Mouse (Mus musculus) olfactory bulb, adult 2 months (tissue): ENCODE data around the gene Pdlim5. TPM values are rescaled to one million over a fixed set of nuclear protein-coding genes. Genes with fewer than 3 reads are reported as not detected.
"Not testable (repeated sequence)": the region's sequence is repeated elsewhere in the genome, so short reads cannot be mapped to it uniquely, and the experiment has no call there.

ENCODE experiments used
- H3K27ac ChIP-seq: fragments of 200-500 bp; 2 replicates; pipeline ENCODE4 v1.5.1; 2012; ENCODE audit warnings: low read depth, low read length; ENCODE audit not compliant: insufficient read depth
- H3K4me1 ChIP-seq: fragments of 200-500 bp; 2 replicates; pipeline ENCODE4 v1.6.1; 2012; ENCODE audit warnings: low read length; ENCODE audit not compliant: control insufficient read depth, insufficient read depth
- H3K4me3 ChIP-seq: fragments of 200-500 bp; 2 replicates; pipeline ENCODE4 v1.5.1; 2012; ENCODE audit warnings: mild to moderate bottlenecking, low read depth, low read length, moderate library complexity; ENCODE audit not compliant: insufficient read depth
- CTCF ChIP-seq: fragments of 200-500 bp; IDR thresholded peaks from 2 replicates; pipeline ENCODE4 v1.5.1; 2012; ENCODE audit warnings: low read depth, mild to moderate bottlenecking, low read length, moderate library complexity; ENCODE audit not compliant: insufficient read depth
- POLR2A ChIP-seq: fragments of 200-500 bp; IDR thresholded peaks from 2 replicates; pipeline ENCODE4 v1.6.1; 2012; ENCODE audit warnings: mild to moderate bottlenecking, low read depth, low read length, moderate library complexity; ENCODE audit not compliant: insufficient read depth
- WGBS: fragments of 180-500 bp; shearing (Covaris S2); methylation state at CpG from one replicate; pipeline ENCODE4 v1.1.7; 2018; 5-methylcytosine and 5-hydroxymethylcytosine counted together
- polyA plus RNA-seq: library from polyadenylated mRNA; stranded (reverse); fragments of >200 nt; gene quantifications from 2 replicates; pipeline ENCODE4 v1.2.4, GENCODE M21; 2012; ENCODE audit warnings: low replicate concordance; ENCODE audit not compliant: missing spikeins, insufficient read depth, insufficient read length

Gene Pdlim5
- polyA plus RNA-seq, 1 experiment, result not detected

- H3K4me3 ChIP-seq, result no peak overlapping the region
- TF ChIP-seq CTCF (no peak), POLR2A (no peak)
- H3K4me1 ChIP-seq, result no peaks in the 10 kb centered on the region
- H3K27ac ChIP-seq, result no peak overlapping the region
- 82% methylated on average over 7 of the region's 7 CpGs for WGBS
Measured at GRCm38 (mm10) chr3:142222471-142223103, 172.9 kb downstream of the Pdlim5 start.

GRCm38 (mm10) chr3:142219910-142220309 lies 175.6 kb downstream of the Pdlim5 start:
- WGBS, result 92% methylated on average over 9 of the region's 9 CpGs
- TF ChIP-seq POLR2A, result no peak
- no peak for TF ChIP-seq CTCF
- no peak overlapping the region for H3K27ac ChIP-seq
- no peak overlapping the region for H3K4me3 ChIP-seq
- no peaks in the 10 kb centered on the region for H3K4me1 ChIP-seq

- no peaks in the 10 kb centered on the region for H3K4me1 ChIP-seq
- H3K27ac ChIP-seq, result no peak overlapping the region
- no peak overlapping the region for H3K4me3 ChIP-seq
- WGBS, result 83% methylated on average over 2 of the region's 2 CpGs
- TF ChIP-seq POLR2A (no peak), CTCF (no peak)
Measured at GRCm38 (mm10) chr3:142212821-142213220, 182.7 kb downstream of the Pdlim5 start.

GRCm38 (mm10) chr3:142212186-142212585 lies 183.3 kb downstream of the Pdlim5 start:
- no peak for TF ChIP-seq POLR2A
- TF ChIP-seq CTCF, result no peak
- Histone ChIP-seq H3K4me3 (no peak overlapping the region), H3K27ac (no peak overlapping the region), H3K4me1 (no peaks in the 10 kb centered on the region)
- 90% methylated on average over 3 of the region's 3 CpGs for WGBS

- 84% methylated on average over 6 of the region's 6 CpGs for WGBS
- Histone ChIP-seq H3K4me3 (no peak overlapping the region), H3K4me1 (no peaks in the 10 kb centered on the region), H3K27ac (no peak overlapping the region)
- TF ChIP-seq POLR2A (no peak), CTCF (no peak)
Measured at GRCm38 (mm10) chr3:142209981-142210380, 185.5 kb downstream of the Pdlim5 start.

- Histone ChIP-seq H3K4me1 (no peaks in the 10 kb centered on the region), H3K27ac (no peak overlapping the region), H3K4me3 (no peak overlapping the region)
- TF ChIP-seq CTCF (no peak), POLR2A (no peak)
- WGBS, result 69% methylated on average over 11 of the region's 11 CpGs
Measured at GRCm38 (mm10) chr3:142209057-142209456, 186.4 kb downstream of the Pdlim5 start.

GRCm38 (mm10) chr3:142207488-142207887 lies 188.0 kb downstream of the Pdlim5 start:
- Histone ChIP-seq H3K4me3 (no peak overlapping the region), H3K27ac (no peak overlapping the region), H3K4me1 (no peaks in the 10 kb centered on the region)
- TF ChIP-seq CTCF (no peak), POLR2A (no peak)
- WGBS, result 92% methylated on average over 6 of the region's 6 CpGs

- no peak overlapping the region for H3K27ac ChIP-seq
- no peak overlapping the region for H3K4me3 ChIP-seq
- TF ChIP-seq CTCF (no peak), POLR2A (no peak)
- WGBS, result 95% methylated on average over 3 of the region's 3 CpGs
- H3K4me1 ChIP-seq, result no peaks in the 10 kb centered on the region
Measured at GRCm38 (mm10) chr3:142206316-142206715, 189.2 kb downstream of the Pdlim5 start.

- no peaks in the 10 kb centered on the region for H3K4me1 ChIP-seq
- H3K4me3 ChIP-seq, result no peak overlapping the region
- 92% methylated on average over 8 of the region's 8 CpGs for WGBS
- TF ChIP-seq POLR2A (no peak), CTCF (no peak)
- H3K27ac ChIP-seq, result no peak overlapping the region
Measured at GRCm38 (mm10) chr3:142196142-142196541, 199.4 kb downstream of the Pdlim5 start.

- not testable (repeated sequence) for H3K4me3 ChIP-seq, H3K27ac ChIP-seq, H3K4me1 ChIP-seq
Measured at GRCm38 (mm10) chr3:142191627-142192026, 203.9 kb downstream of the Pdlim5 start.

Other genes starting within 250 kb of the Pdlim5 start
- gene Bmpr1b, start 226.3 kb downstream of the Pdlim5 start, polyA plus RNA-seq, result not detected in 2 replicates
- not detected in 2 replicates for gene Gbp5, start 98.3 kb upstream of the Pdlim5 start, polyA plus RNA-seq
- not detected in 2 replicates for gene Gbp7, start 134.6 kb upstream of the Pdlim5 start, polyA plus RNA-seq
- not detected in 2 replicates for gene Gbp3, start 164.3 kb upstream of the Pdlim5 start, polyA plus RNA-seq
- gene Gbp2b, start 199.2 kb upstream of the Pdlim5 start, polyA plus RNA-seq, result not detected in 2 replicates
- not detected in 2 replicates for gene Gbp2, start 224.9 kb upstream of the Pdlim5 start, polyA plus RNA-seq